Mouse (Mus musculus) thymus, postnatal 4 days (tissue): ENCODE results near the gene Anxa5.

ENCODE experiments used
- DNase-seq: peaks from one replicate; pipeline ENCODE4 v3.0.0; 2021

Anxa5 gene

DNA sequence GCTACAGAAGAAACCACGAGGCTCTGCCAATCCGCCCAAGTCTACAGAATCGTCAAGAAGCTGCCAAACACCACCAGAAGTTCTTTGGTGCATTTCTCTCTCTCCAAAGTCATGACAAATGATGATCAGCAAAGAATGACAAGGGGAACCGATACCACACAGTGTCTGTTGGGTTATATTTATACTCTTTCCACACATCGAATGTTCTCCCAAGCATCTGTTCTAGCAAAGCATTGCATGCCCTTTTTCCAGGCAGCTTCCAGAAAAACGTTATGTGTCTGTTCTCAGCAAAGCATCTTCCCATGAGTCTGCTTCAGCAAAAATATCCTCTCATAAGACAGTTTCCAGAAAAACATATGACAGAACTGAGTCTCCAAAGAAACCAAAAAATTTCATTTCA lies 11.2 kb upstream of the Anxa5 start:
- DNase-seq: no peak

DNA sequence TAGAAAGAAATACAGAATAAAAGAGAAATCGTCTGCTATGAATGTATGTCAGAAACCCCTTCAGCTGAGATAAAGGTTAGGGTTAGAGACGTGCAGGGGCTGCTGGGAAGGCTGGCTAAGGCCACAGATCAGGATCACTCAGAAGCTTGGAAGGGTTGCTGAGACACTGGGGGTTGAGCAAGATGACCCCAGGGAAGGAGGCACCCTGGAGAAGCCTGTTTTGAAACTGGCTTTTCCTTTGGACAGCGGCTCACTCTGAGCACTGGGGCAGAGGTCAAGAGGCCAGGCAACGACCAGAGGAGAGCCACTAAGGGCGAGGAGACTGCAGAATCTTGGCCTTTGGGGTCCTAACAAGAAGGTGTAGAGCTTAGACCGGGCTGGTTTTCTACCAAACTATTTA lies 10.5 kb upstream of the Anxa5 start:
- DNase-seq: no peak

DNA sequence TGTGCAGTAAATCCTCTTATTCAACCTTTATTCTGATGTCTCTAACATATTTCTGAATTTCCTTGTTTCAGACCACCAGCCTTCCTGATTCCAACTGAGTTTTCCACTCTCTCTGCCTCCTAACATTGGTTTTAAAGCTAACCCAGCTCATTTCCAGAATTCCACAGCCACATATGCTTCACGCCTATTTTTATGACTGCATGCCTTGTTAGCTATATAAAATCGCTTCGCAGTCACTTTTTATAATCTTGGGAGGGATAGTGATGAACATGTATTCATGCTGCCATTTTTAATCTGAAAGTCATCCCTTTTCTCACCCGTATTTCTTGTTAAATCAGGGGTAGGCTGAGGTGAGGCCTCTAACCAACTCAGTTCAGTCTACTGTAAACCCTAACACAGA lies 8.6 kb upstream of the Anxa5 start:
- no peak for DNase-seq

- DNase-seq: no peak
Observed at GRCm38 (mm10) chr3:36482940-36483339, 7.2 kb upstream of the Anxa5 start.

DNA sequence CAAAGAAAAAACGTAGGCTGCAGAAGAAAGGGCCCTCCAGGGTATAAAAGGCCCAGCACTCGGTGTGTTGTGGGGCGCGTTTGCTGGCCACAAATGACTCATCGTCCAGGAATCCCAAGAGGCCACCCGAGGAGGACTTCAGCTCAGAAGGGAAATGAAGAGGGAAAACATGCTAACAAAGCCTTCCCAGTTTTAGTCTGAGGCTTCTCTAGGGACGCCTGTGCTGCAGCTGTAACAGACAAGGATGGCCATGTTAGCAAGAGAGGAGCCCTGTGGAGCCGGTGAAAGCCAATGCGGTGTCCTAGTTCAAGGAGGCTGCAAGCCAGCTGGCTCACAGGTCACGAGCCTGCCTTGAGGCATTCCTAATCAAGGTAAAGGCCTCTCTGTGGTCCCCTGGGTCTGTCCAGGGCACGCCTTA lies 6.1 kb upstream of the Anxa5 start:
- DNase-seq: no peak

DNA sequence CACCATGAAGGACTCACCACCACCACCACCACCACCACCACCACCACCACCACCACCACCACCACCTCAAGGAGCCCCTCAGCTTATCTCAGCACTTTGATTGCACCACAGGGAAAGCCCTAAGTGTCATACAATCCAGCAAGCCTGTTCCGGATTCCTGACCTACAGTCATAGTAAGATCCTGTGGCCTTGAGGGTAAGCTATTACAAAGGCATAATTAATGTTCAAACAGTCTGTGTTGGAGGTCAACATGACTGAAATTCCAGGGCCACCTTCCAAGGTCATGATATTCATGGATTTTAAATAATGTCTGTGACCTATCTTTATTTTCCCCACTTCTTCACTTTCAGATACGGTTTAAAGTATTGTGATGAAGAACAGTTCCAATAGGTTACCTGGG lies 4.8 kb upstream of the Anxa5 start:
- DNase-seq: no peak

GRCm38 (mm10) chr3:36478776-36479175 lies 3.1 kb upstream of the Anxa5 start:
- DNase-seq: no peak

DNA sequence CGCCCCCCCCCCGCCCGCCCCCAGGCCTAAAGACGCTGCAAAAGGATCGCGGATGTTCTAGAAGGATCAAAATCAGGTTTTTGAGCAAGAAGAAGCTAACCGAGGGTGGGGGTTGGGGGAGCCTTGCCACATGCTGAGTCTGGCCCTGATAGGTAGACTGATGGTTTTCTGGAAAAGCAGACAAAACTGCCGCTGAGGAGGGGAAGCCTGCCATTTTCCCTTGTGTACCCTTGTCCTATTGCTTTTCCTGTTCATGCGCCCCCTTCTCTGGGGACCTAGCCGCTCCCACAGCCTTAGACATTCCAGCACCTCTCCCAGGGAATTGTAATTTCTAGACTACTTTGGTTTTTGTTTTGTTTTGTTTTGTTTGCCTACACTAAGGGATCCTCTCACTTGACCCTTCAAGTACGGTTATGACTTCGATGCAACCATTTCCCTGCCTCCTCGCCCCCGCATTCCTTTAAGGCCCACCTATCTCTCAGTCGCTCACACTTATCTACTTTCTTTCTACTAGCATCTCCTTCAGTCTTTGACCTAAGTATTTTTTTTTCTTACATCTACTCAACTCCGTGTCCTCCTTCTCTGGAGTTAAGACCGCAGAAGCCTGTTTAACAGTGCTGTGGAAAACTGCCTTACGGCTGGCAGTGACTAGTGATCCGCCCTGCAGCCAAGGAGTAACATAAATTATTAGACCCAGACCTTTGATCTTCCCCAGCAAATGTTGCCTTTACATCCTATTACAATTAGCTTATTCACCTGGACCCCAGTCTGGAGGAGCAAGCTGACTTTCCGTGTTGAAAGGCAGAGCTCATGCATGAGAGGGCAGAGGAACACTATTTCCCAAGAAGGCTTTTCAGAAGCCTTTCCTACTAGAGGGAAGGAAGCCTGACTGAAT lies 814 bp upstream of the Anxa5 start:
- DNase-seq: peak; percentile 74

DNA sequence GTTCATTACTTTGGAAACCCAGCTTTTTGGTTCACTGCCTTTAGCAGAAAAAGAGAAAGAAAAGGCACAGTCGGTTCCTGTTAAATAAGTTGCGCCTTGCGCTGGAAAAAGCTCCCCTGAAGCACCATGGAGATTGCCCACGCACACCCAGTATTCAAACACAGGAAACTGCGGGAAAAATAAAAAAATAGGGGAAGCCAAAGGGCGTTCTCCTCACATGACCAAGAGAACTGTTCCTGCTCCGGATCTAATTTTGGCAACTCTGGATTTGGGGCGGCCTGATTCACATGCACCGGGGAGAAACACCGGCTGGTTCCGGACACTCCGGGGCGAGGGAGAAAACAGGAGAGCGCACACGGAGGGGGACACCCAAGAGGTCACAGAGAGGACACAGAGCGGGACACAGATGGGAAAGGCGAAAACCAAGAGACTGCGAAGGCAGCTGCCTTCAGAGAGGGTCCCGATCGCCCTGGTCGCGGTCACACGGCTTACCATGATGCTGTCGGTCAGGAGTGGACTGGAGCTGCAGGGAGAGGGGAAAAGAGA lies 683 bp downstream of the Anxa5 start:
- no peak for DNase-seq

DNA sequence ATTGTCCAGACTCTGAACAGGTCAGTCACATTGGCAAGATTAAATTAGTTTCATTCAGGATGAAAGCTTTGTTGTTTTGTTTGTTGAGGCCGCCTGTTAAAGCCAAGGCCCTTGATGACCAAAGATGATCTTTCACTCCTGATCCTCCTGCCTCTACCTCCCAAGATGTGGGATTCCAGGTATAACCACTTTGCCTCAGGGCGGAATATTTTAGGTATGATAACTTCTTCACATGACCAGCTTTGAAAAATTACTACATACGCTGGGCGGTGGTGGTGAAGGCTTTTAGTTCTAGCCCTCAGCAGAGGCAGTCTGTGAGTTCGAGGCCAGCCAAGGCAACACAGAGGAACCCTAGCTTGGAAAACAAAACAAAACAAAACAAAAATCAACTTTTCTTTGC lies 1.3 kb downstream of the Anxa5 start:
- DNase-seq: no peak

DNA sequence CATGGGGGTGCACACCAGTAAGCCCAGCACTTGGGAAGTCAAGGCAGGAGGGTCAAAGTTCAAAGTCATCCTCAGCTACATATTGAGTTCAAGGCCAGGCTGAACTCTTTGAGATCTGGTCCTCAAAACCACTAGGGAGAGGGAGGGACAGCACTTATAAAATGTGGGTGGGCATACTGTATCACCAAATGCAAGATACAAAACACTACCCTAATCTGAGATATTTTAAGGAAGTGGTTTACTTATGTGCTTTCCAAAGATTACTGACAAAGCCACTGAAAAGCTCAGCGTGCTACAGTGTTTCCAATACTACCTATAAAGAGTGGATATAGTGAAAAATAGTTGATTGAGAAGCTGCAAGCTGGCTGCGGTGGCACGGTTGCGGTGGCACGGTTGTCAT lies 2.5 kb downstream of the Anxa5 start:
- no peak for DNase-seq

DNA sequence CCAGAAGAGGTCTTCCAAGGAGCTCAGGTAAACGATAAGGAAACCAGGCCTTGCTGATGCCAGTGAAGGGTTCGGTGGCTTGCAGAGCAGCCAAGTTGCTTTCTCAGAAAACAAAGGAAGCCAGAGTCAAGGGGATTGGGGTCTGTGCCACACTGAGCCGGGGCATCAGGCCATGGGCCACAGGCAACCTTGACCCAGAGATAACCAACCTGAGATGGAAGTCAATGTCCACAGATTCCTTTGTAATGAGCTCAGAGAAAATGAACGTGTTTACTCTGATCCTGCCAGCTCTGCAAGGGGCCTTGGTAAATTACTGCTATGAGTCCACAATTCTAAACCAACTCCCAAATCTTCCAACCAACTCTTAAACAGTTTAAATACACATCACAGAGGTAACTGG lies 3.8 kb downstream of the Anxa5 start:
- no peak for DNase-seq

DNA sequence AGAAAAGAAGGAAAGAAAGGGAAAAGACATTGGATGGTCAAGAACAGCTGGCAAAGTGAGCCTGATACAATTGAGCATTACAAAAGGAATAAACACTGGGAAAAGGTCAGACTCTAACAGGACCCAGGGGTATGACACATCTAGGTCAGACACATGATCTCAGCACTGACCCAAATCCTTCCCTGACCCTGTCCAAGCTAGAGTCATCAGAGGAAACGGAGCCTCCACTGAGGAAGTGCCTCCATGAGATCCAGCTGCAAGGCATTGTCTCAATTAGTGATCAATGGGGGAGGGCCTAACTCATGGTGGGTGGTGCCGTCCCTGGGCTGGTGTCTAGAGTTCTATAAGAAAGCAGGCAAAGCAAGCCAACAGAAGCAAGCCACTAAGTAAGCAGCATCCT lies 6.8 kb downstream of the Anxa5 start:
- no peak for DNase-seq

GRCm38 (mm10) chr3:36467632-36468031 lies 8.1 kb downstream of the Anxa5 start:
- DNase-seq: no peak

DNA sequence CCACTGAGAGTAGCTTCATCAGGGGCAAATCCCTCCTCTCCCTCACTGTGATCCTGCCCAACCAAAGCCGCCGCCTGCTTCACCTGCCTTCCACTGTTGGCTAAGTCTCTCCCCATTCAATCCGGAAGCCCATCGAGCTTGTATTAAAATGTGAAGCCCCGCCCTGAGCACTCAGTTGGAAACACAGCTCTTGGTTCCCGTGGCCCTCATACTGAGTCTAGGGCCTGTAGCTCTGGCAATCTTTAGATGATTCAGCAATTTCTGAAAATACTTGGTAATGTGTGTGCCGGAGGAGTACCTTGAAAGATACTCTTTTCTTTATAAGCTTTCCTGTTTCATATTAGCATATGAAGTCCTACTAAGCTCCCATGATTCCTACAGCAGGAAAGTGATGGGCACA lies 10.2 kb downstream of the Anxa5 start:
- DNase-seq: no peak

DNA sequence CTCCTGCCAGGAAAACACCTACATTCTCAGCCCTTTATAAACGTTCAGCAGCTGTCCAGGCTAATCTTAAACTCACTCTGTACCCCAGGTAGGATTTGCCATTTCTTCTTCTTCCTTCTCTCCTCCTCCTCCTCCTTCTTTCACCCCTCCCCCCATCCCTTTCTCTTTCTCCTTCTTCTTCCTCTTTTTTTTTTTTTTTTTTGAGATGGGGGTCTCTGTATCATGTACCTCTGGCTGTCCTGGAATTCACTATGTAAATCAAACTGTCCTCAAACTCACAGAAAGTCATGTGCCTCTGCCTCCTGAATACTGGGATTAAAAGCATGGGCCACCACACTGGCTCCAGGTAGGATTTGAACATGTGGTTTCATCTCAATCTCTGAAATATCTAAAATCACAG lies 13.3 kb downstream of the Anxa5 start:
- no peak for DNase-seq

- no peak for DNase-seq
Observed at GRCm38 (mm10) chr3:36461819-36462218, 13.9 kb downstream of the Anxa5 start.

GRCm38 (mm10) chr3:36460717-36461116 lies 15.0 kb downstream of the Anxa5 start:
- DNase-seq: no peak

GRCm38 (mm10) chr3:36455566-36455965 lies 20.1 kb downstream of the Anxa5 start:
- DNase-seq: no peak

DNA sequence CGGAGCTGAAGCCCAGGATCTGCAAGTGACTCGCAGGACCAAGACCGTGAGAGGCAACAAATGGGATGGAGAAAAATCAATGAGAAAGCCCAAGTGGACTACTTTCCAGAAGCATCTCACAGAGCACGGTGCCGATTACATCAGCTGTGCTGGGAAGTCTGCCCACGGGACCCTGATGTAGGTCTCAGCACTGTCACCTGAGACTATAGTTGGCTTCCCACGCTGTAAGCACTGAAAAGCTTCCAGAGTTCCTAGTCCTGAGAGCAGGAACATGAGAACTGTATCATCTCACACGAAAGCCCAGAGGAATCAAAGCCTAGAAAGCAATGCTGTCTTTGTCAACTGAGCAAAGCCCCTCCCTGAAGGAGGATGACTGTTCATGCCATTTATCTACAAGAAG lies 20.6 kb downstream of the Anxa5 start:
- DNase-seq: no peak

DNA sequence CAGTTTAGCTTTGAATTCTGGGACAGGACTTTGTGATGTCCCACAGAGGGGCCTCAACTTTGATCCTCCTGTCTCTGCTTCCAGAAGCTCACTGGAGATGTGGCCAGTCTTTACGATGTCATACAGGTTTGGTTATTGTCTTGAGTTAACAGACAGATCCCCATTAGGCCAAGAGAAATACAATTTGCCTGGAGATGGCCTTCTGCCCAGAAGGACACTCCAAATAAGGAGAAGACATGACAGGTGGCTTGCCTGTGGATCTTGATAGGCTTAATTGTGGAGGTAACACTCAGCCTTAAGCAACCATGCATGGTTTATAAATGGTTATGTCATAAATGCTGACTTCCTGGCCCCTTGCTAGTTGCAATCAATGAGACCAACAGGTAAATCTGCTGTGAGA lies 23.2 kb downstream of the Anxa5 start:
- no peak for DNase-seq

DNA sequence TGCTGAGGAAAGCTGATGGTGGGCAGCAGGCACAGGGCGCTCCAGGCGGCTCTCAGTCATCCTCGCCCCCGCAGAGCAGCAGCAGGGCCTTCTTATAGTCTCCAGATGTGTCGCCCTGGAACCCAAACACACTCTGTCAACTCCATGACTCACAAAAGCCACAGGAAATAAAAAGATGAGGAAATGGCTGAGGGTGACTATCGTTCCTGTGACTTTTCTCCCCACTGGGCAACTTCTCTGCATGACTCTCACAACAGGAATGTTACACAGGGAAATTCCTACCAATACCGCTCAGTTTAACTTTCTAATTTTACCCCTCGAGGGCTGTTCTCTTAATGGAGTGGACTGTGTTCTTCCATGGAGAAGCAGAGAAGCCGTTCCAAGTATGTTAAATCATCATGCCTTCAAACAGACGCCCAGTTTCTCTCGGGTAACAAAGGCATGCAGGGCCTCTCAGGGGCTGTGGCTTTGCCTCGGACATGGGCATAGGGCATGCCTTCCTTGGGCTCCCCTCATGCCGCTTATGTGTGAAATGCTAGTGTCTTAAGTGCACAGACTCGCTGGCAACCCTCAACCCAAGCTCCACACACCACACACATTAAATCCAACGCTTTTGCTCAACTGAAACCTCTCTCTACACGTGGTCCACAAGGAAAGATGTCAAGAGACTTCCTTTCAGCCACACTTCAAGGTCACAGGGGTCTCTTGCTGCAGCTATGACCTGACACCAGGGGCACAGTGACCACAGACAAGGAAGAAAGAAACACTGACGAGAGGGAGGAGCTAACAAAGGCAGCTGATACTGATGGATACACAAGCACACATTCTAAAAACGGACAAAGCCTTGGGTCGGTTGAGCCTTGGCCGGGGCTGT lies 26.2 kb downstream of the Anxa5 start:
- no peak for DNase-seq

GRCm38 (mm10) chr3:36446918-36447317 lies 28.8 kb downstream of the Anxa5 start:
- DNase-seq: no peak

GRCm38 (mm10) chr3:36446506-36446905 lies 29.2 kb downstream of the Anxa5 start:
- DNase-seq: no peak
